Mouse (Mus musculus): ENCODE results near the gene Pole2. TPM values are rescaled to one million over a fixed set of nuclear protein-coding genes. Genes with fewer than 3 reads are reported as not detected.

Pole2 gene
- total RNA-seq, 2 experiments from 2014 or later: 54.1 to 59.2 TPM

DNA sequence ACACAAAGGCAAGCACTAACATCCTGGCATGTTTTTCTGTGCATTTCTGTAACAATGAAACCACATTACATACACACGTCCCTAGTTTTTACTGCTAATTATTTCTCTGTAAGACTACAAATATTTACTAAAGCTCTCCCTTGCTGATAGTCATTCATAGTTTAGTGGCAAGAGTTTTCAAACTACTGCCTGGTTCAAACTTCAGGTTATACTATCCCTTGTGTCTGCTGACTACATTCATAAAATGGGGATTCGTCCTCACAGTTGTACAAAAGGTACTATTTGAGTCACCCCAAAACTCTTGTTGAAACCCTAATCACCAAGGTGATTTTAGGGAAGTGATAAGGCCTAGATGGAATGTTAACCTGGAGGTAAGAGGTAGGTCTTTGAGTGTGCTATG lies 72.1 kb downstream of the Pole2 start:
- no peak for ATAC-seq (replicated peaks; ENCODE audit: low FRiP score, poor library complexity, severe bottlenecking)

Other genes with a start within 250 kb of the Pole2 start
- 901 and 1,018 TPM in 2 replicates for gene Rps29, start 69.0 kb downstream of the Pole2 start, total RNA-seq (2015; ENCODE audit: low replicate concordance)
- 424 and 1,088 TPM in 2 replicates for gene Rps29, start 69.0 kb downstream of the Pole2 start, total RNA-seq (2017; ENCODE audit: low replicate concordance)
- 27.0 and 43.2 TPM in 2 replicates for gene Lrr1, start 59.4 kb downstream of the Pole2 start, total RNA-seq (2015; ENCODE audit: low replicate concordance)
- gene Lrr1, start 59.4 kb downstream of the Pole2 start, total RNA-seq (2017; ENCODE audit: low replicate concordance): 24.3 and 24.6 TPM in 2 replicates
- 169 and 235 TPM in 2 replicates for gene Rpl36al, start 44.1 kb downstream of the Pole2 start, total RNA-seq (2015; ENCODE audit: low replicate concordance)
- 180 and 196 TPM in 2 replicates for gene Rpl36al, start 44.1 kb downstream of the Pole2 start, total RNA-seq (2017; ENCODE audit: low replicate concordance)
- 19.3 and 19.5 TPM in 2 replicates for gene Mgat2, start 44.0 kb downstream of the Pole2 start, total RNA-seq (2015; ENCODE audit: low replicate concordance)
- 15.9 and 22.3 TPM in 2 replicates for gene Mgat2, start 44.0 kb downstream of the Pole2 start, total RNA-seq (2017; ENCODE audit: low replicate concordance)
- 4.7 TPM in 1 of 2 replicates, not detected in the other for gene Gm49383, start 31.1 kb downstream of the Pole2 start, total RNA-seq (2015; ENCODE audit: low replicate concordance)
- 22.2 and 23.9 TPM in 2 replicates for gene Gm49383, start 31.1 kb downstream of the Pole2 start, total RNA-seq (2017; ENCODE audit: low replicate concordance)
- gene Dnaaf2, start 29.8 kb downstream of the Pole2 start, total RNA-seq (2015; ENCODE audit: low replicate concordance): 2.5 and 10.9 TPM in 2 replicates
- gene Dnaaf2, start 29.8 kb downstream of the Pole2 start, total RNA-seq (2017; ENCODE audit: low replicate concordance): 1.4 and 2.8 TPM in 2 replicates
- gene Gm49384, start 23.9 kb downstream of the Pole2 start, total RNA-seq (2015; ENCODE audit: low replicate concordance): 17.6 and 23.8 TPM in 2 replicates
- gene Gm49384, start 23.9 kb downstream of the Pole2 start, total RNA-seq (2017; ENCODE audit: low replicate concordance): 14.6 and 16.0 TPM in 2 replicates
- 1.7 TPM in 1 of 2 replicates, not detected in the other for gene Klhdc1, start 13.0 kb upstream of the Pole2 start, total RNA-seq (2015; ENCODE audit: low replicate concordance)
- 0.83 and 1.7 TPM in 2 replicates for gene Klhdc1, start 13.0 kb upstream of the Pole2 start, total RNA-seq (2017; ENCODE audit: low replicate concordance)
- gene Klhdc2, start 68.5 kb upstream of the Pole2 start, total RNA-seq (2015; ENCODE audit: low replicate concordance): 68.7 and 75.7 TPM in 2 replicates
- 54.2 and 61.1 TPM in 2 replicates for gene Klhdc2, start 68.5 kb upstream of the Pole2 start, total RNA-seq (2017; ENCODE audit: low replicate concordance)
- gene Nemf, start 129.0 kb upstream of the Pole2 start, total RNA-seq (2015; ENCODE audit: low replicate concordance): 56.6 and 57.3 TPM in 2 replicates
- gene Nemf, start 129.0 kb upstream of the Pole2 start, total RNA-seq (2017; ENCODE audit: low replicate concordance): 66.1 and 79.0 TPM in 2 replicates
- 59.5 and 60.8 TPM in 2 replicates for gene Arf6, start 144.0 kb upstream of the Pole2 start, total RNA-seq (2015; ENCODE audit: low replicate concordance)
- gene Arf6, start 144.0 kb upstream of the Pole2 start, total RNA-seq (2017; ENCODE audit: low replicate concordance): 93.7 and 94.4 TPM in 2 replicates
- gene Gm9887, start 144.3 kb upstream of the Pole2 start, total RNA-seq (2015; ENCODE audit: low replicate concordance): not detected in 2 replicates
- gene Gm9887, start 144.3 kb upstream of the Pole2 start, total RNA-seq (2017; ENCODE audit: low replicate concordance): not detected in 2 replicates

Measured in erythroid progenitor cell, adult 5-6 weeks (primary cell).